Mouse (Mus musculus): ENCODE results near the gene Bmper.

The Bmper gene

DNA sequence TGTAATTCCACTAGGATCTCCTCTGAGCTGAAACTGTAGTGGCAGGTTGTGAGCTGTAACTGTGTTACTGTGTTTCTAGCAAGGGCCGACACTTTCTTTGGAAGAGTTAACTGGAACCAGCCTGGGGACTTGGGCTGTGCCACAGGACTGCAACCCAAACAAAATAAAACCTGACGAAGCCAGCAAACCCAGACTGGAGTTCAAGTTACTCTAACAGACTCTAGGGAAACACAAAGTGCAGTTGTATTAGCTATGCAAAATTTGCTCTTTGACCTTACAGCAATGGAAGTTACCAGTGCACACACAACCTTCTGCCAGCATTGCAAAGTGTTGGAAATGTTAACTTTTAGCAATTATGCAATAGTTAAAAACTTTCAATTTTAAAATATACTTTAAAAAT is 140.3 kb downstream of the Bmper start:
- in situ Hi-C loops (cut with MboI; ENCODE audit: unreplicated experiment in 2 of 2): no loop called here

DNA sequence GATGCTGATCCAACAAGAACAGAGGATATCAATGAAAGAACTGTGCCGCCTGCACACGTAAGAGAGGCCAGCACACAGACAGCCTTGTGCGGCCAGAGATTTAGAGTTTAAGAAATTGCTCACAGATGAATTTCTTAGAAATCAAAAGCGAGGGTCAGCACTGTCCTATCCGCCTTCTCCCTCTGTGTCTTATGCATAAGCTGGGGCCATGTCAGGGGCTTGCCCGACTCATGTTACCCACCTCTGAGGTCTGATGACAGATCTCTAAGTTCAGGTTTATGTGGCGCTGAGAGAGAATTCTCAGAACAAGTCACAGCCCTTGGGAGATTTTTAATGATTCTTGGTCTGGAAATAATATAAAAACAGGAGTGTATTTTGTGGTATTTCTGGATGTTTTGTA is 140.7 kb downstream of the Bmper start:
- in situ Hi-C loops (cut with MboI; ENCODE audit: unreplicated experiment in 2 of 2): no loop called here

DNA sequence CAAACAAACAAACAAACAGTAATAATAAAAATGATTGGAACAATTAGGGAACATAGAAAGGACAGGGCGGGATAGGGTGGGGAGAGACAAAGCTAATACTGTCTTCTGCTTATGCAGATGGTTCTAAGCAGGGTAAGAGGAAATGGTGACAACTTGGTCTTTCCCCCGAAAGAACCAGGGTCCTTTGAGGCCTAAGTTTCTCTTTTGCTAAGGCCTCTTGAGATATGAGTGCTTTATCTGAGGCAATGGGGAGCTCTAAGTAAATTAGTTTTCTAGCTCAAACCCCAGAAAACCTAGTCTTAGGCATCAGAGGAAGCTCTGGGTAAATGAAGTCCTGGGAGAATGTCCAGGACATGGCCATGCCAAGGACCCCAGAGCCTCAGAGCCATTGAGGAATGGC is 141.2 kb downstream of the Bmper start:
- in situ Hi-C loops (cut with MboI; ENCODE audit: unreplicated experiment in 2 of 2): no loop called here

DNA sequence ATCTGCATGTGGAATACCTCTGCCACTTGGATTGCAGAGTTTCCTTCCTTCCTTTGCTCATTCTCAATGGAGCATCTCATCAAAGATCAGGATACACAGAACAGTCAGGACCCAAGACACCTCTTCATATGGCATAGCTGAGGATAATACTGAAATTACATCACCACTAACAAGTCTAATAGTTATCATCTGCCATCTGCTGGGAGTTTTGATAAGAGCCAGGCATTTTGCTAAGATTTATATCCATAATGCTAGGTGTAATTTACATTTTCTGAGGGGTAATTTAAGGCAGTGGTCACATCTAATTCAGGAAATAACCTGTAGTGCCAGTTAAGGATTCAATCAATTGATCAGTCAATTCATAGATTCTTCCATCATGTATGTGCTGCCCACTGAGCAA is 145.2 kb downstream of the Bmper start:
- in situ Hi-C loops (cut with MboI; ENCODE audit: unreplicated experiment in 2 of 2): no loop called here

DNA sequence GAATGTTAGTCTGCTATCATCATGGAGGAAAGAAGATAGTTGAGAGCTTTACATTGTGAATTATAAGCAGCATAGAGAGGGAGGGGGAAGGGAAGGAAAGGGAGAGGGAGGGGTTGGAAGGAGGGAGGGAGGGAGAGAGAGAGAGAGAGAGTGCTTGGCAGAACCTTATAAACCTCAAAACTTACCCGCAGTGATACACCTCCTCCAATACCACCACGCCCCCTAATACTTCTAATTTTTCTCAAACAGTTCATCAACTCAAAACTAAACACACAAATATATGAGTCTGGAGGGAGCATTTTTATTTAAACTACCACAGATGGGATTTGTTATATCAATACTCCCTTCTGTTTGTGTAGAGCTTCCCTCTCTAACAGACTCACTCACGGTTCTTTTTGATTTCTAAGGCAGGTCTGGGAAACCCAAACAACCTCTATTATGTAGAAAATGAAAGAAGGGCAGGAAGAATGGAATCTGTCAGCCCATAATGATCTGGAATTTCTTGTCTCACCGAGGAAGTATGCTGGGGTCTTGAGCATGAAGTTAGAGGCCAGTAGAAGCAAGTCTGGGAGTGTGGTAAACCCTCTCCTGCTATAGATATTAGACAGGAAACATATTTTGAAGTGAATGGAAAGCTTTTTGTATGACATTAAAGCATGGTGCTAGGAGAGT is 152.0 kb downstream of the Bmper start:
- in situ Hi-C loops (cut with MboI; ENCODE audit: unreplicated experiment in 2 of 2): no loop called here

DNA sequence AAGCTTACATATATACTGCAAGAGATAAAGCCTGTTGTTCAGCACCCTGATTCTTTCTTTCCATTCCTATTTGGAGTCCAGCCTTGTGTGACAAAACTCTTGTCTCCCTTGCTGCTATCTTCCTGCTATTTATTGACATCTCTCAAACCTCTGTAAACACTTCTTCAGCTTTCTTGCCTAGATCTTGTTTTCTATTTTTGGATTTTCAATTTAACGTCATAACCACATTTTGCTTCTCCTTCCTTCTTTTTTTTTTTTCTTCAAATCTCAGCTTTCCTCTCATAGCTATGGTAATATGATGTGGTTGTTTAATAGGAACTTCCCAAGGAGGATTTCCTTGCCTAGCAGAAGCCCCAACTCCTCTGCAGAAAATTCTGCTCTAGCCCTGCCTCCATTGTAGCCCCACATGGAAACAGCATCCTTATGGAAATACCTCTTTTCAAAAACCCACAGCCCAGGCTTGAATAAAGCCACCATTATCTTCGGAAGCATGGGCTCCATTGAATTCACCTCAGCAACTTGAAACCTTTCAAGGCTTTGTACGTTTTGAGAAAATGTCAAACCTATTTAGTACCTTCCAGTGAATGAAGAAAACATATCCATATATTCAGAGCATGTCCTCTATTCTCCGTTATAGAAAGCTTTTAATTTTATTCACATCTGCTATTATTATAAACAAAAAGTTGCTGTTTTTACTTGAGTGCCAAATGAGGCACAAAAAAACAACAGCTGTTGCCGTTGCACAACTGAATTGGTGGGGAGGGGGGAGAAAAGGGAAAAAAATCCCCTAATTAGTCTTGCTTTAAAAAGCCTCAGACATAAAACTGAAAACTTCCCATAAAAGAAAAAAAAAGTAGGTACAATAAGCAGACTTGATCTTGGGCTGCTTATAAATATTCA is 155.2 kb downstream of the Bmper start:
- in situ Hi-C loops (cut with MboI; ENCODE audit: unreplicated experiment in 2 of 2): no loop called here

DNA sequence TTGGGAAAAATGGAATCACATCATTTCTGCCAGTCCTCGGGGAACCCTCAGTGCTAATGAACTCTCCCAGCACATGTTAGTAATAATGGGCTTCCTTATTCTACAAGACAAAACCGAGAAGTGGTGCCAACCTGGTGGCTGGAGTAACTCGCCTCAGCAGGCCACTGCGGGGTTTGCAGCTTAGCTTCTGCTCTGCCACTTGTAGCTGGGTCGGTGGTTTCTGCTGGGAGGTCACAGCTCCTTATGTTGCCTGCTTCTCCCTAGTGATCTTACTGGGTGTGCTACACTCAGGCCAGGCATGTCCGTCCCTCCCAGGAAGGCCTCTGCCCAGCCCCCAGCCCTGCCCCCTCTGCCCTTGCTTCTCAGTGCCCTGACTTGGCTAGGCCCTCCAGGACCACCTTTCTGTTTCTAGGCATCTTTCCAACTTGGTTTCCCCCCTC is 155.9 kb downstream of the Bmper start:
- in situ Hi-C loops (cut with MboI; ENCODE audit: unreplicated experiment in 2 of 2): no loop called here

DNA sequence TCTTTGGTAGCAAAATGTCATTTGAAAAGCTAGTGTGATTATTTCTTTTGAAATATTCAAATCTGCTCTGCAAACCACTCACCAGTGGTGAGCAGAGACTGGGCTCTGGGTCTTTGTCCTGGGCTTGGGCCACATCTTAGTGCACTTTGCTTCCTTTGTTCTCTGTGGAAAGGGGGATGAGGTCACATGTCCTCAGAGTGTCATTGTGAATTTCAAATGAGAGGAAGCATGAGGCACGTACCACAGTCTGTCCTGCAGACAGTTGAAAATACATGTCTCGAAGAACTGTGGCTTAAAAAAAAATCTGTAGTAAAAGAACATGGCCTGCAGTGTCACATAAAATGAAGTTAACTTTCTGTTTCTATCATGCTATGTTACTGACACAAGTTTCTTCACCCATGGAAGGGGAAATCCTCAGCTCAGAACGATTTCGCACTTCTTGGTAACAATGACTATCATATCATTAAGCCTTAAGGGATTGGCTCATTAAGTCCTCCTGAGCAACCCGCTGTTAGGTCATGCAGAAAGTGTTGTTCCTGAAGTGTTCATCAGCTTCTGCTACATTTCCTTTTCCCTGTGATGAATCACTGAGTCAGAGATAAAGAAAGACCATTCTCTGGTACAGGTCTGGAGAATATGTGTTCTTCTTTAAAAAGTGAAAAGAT is 157.4 kb downstream of the Bmper start:
- in situ Hi-C loops (cut with MboI; ENCODE audit: unreplicated experiment in 2 of 2): no loop called here

DNA sequence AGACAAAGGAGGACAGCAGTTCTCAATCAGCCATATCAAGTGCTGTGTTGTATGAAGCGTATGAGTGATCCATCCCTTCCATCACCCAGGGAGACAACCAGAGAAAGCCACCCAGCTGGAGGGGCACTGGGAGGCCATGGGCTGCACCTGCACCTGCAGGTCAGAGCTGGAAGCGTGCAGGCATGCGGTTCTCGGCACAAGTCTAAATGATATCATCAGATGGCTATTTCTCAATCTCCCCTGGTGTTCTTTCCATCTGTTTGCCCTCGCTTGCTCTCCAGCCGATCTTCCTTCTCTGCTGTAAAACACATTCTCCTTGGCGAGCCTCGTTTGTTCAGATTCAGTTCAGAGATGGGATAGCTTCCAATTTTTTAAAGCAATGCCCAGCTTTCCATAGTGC is 160.4 kb downstream of the Bmper start:
- in situ Hi-C loops (cut with MboI; ENCODE audit: unreplicated experiment in 2 of 2): no loop called here

DNA sequence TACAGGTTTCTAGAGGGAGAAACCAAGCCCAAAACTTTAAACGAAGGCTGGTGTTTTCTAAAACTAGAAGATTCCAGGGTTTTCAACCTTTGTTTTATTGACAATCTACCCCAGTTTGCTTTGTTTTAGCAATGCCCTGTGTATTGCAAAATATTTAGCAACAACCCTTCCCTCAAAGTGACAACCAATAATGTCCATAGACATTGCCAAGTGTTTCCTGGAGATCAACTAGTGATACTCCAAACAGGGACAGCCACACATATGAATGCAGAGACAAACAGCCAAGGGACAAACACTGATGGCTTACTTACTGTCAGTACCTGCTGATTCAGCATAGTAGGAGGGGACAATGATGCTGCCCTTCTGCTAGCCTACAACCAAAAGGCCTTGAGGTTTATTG is 161.0 kb downstream of the Bmper start:
- in situ Hi-C loops (cut with MboI; ENCODE audit: unreplicated experiment in 2 of 2): no loop called here

DNA sequence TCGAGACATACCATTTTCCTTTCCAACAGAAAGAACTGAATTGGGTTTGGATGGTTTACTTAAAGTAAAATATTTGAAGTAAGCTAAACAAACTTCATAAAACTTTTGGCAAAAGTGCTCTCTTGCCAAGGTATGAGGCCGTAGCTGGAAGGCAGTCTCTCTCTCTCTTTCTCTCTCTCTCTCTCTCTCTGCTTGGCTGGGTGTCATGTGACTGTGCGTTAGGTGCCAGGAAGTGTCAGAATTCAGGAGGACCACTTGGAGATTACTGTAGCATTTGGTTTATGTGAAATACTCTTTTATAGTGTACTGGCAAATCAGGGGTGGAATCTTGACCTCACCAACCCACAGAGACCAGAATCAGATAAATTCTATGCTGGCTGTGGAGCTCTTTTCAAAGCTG is 162.0 kb downstream of the Bmper start:
- in situ Hi-C loops (cut with MboI; ENCODE audit: unreplicated experiment in 2 of 2): no loop called here

DNA sequence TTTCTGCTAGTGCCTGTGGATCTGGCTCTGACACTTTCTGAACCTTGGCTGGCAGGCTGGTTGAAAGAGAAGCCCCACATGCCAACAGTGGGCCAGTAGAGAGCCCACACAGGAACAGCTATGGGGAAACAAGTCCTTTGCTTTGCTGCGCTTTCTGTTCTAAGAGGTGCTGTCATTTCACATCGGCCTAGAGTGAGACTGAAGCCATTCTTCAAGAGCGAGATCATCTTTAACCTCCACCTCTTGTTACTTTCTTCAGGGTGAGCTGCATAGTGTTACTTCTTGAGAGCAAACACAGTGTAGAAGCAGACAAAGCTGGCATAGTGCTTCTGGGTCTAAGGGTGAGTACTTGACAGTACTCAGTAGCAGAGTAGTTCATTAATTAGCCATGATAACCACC is 163.3 kb downstream of the Bmper start:
- in situ Hi-C loops (cut with MboI; ENCODE audit: unreplicated experiment in 2 of 2): no loop called here

DNA sequence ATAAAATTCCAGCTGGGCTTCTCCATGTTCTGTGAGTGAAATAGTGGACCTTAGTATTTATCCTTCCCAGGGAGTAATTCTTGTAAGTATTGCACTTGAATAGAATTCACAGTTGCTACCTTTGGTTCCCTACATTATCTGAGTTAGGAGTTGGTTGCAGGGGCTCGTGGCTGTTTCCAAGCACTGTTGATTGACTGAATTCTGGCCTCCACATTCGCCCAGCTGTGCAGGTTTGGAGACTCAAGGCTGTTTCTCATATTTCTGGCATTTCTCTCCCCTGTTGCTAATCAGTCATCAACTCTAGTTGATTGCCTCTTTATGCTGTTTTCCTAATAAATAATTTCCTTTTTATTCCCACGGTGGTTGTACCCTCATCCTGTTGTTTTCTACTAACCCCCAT is 167.2 kb downstream of the Bmper start:
- in situ Hi-C loops (cut with MboI; ENCODE audit: unreplicated experiment in 2 of 2): no loop called here

DNA sequence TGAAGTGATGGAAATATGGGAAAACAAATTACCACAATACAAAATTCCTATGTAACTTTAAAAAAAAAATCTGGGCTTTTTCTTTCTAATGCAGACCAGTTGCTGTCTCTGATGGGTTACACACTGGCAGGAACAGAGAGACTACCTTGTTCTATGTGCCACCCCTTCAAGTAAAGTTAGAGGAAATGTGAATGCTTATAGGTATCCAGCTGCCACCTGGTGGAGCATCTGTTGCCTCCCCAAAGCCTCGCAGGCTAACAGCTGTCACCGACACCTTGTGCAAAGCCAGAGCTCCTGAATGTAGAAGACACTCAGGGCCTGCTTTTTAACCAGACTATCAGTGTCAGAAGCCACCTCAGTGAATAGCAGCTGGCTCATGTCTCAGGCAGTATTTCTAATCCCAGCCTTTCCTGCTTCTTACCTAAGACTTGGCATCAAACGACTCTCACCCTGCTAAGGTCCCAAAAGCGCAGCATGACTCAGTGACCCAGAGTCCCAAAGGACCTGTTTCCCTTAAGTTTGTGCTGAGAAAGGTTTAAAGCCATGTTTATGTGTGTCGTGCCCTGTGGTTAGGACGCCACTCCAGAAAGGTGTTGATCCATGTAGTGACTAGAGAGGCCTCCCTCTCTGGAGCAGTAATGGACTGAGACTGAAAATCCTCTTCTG is 171.9 kb downstream of the Bmper start:
- in situ Hi-C loops (cut with MboI; ENCODE audit: unreplicated experiment in 2 of 2): no loop called here

DNA sequence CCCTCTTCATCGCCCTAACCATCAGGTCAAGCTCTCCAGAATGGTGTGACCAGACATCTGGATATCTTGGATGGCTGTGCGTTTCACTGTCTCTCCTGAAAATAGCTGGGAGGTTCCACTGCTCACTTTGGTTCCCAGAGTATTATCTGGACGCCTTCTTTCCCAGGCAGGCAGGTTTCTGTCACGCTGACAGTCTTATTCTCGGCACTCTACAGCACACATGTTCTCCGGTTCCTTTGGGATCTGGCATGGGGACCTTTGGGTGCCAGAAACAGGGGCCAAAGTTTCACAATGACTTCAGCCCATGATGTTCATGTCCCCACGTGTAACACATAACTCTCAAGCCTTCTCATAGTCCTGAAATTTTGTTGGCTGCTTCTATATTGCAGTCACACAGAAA is 173.3 kb downstream of the Bmper start:
- in situ Hi-C loops (cut with MboI; ENCODE audit: unreplicated experiment in 2 of 2): no loop called here

DNA sequence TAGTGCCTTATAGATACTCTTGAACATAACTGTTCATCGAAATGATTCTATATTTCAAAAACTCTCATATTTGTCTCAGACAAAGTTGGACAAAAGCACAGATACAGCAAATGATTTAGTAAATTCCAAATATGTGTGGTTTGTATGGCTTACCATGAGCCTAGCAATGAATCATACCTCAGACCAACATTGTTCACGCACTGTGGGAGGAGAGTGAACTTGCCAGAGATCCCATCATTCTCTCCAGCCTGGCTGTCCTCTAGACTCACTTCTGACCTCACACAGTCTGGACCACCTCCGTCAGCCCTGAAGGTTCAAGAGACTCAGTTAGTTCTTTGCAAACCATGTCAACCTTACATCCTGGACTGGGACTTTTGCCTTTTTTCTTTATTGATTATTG is 175.0 kb downstream of the Bmper start:
- in situ Hi-C loops (cut with MboI; ENCODE audit: unreplicated experiment in 2 of 2): no loop called here

DNA sequence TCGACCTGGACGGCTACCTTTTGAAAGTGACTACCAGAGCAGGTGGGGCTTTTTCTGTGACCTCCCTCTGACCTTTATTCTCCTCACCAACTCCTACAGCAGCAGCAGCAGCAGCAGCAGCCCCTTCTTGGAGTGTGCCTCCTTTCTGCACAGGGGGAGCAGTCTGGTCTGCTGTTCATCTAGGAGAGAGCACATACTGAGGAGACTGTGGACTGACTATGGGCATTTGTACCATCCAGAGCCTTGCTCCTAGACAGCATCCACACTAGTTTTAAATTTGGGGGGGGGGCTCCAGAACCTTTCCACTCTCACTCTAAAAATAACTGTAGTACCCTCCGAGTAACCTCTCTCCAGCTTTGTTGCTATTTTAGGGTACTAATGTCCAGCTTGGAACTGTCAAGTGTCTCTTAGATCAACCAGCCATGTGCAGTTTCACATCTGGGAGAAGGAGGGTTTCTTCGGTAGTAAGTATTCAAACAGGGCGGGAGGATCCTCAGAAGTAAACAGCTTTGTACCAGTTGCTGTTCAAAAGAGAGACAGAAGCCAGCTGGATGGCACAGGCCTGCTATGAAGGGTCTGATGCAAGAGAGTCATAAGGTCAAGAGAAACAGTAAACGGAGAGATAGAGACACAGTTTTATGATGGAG is 176.9 kb downstream of the Bmper start:
- in situ Hi-C loops (cut with MboI; ENCODE audit: unreplicated experiment in 2 of 2): no loop called here

DNA sequence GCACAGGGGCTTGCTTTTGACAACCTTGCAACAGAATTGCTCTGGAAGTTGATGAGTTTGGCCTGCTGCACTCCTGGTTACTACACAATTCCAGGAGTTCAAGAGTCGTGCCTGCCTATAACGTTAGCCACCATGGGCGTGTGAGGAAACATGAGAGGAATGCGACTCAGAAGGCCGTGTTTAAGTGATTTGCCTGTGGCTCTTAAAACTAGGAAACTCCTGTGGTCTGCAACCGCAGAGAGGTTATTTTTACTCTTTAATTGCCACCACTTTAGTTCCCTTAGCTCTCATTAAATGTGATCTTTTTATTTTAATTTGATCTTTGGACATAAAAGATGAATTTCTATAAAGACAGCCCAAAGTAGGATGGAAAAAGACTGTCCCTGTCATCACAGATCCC is 184.5 kb downstream of the Bmper start:
- in situ Hi-C loops (cut with MboI; ENCODE audit: unreplicated experiment in 2 of 2): no loop called here

DNA sequence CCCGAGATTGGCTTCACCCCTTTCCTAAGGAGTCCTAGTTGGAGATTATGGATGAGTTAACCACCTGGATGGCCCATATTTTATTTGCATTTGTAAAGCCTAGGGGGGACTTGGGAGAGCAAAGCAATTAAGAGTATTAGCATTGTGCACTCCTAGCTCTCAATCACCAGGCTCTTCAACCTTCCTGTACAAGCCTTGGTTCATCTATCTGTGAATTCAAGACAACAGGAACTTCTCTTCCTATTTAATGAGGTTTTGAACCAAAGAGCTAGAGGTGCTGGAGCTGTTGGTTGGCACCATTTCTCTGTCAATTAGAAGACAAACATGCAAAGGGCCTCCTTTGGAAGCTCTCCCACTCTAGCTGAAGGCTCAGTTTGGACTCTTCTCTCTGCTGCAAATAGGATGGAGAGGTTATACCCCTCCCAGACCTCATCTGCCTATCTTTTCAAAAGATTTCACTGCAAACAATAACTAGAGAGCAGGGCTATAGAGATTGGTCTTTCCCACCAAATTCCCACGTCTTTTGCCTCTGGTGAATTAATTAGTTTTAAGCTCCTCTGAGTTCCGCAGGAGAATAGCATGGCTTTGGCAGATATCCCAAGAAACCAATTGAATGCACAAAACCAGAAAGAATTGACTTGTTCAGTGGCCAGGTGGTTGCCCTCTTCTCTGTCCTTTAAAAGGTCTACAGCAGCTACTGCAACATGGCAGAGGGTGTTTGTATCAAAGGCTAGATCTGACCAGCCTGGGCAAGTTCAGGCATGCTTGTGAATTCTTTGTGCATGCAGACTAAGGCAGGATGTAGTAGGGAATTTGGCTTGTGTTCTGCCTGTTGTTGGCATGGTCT is 185.3 kb downstream of the Bmper start:
- in situ Hi-C loops (cut with MboI; ENCODE audit: unreplicated experiment in 2 of 2): no loop called here

DNA sequence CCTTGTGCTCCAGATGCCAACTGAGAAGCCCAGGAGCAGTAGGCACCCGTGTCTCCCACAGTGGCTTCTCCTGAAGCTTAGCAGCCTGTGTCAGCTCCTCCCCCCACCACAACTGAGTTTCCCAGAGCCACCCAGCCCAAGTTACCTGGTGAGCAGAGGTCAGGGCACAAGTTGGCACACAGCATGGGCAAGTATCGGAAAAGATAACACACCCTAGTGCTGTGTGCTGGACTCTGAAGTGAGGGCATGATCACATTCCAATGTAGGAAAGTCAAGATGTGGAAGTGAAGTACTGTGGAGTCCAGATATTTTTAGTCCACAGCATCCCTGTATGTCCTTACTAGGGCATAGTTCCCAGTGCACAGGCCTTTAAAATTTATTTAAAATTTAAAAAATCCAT is 187.7 kb downstream of the Bmper start:
- in situ Hi-C loops (cut with MboI; ENCODE audit: unreplicated experiment in 2 of 2): no loop called here

All from v-Abl transformed pro-B cells (cell line).